Mouse (Mus musculus) neural tube, embryonic 11.5 days (tissue): ENCODE results near the gene Slc22a16. TPM values are rescaled to one million over a fixed set of nuclear protein-coding genes. Genes with fewer than 3 reads are reported as not detected.

Source experiments
- ATAC-seq: fragments of 200-750 bp; cut with Nextera tagmentation; 2 replicates; pipeline ENCODE4 v1.8.0; 2017; ENCODE audit warnings: moderate number of reproducible peaks, mild to moderate bottlenecking, moderate TSS enrichment, moderate library complexity; ENCODE audit not compliant: insufficient read depth, low FRiP score, low TSS enrichment
- DNase-seq: peaks from one replicate; pipeline ENCODE4 v3.0.0-alpha.2; 2015; ENCODE audit warnings: low spot score
- H3K27ac ChIP-seq: fragments of 300-500 bp; sonication (generic); 2 replicates; pipeline ENCODE4 v1.5.1; 2014; ENCODE audit warnings: low read depth, mild to moderate bottlenecking, low read length
- H3K27me3 ChIP-seq: fragments of 300-500 bp; sonication (generic); 2 replicates; pipeline ENCODE4 v1.6.1; 2014; ENCODE audit warnings: mild to moderate bottlenecking, low read length, mixed read lengths; ENCODE audit not compliant: control insufficient read depth, insufficient read depth
- H3K36me3 ChIP-seq: fragments of 300-500 bp; sonication (generic); 2 replicates; pipeline ENCODE4 v1.6.1; 2014; ENCODE audit warnings: mild to moderate bottlenecking, low read length, moderate library complexity, mixed read lengths; ENCODE audit not compliant: control insufficient read depth, insufficient read depth
- H3K4me1 ChIP-seq: fragments of 300-500 bp; sonication (generic); 2 replicates; pipeline ENCODE4 v1.6.1; 2014; ENCODE audit warnings: low read length, mixed read lengths; ENCODE audit not compliant: control insufficient read depth, insufficient read depth
- H3K4me2 ChIP-seq: fragments of 300-500 bp; sonication (generic); 2 replicates; pipeline ENCODE4 v1.6.1; 2014; ENCODE audit warnings: low read depth, mild to moderate bottlenecking, moderate library complexity
- H3K4me3 ChIP-seq: fragments of 300-500 bp; sonication (generic); 2 replicates; pipeline ENCODE4 v1.5.1; 2014; ENCODE audit warnings: low read depth, low read length
- H3K9ac ChIP-seq: fragments of 300-500 bp; sonication (generic); 2 replicates; pipeline ENCODE4 v1.6.1; 2014; ENCODE audit warnings: mild to moderate bottlenecking, low read length
- H3K9me3 ChIP-seq: fragments of 300-500 bp; sonication (generic); 2 replicates; pipeline ENCODE4 v1.6.1; 2016; ENCODE audit warnings: low read length; ENCODE audit not compliant: control insufficient read depth
- WGBS: fragments of 180-500 bp; shearing (Covaris S2); extraction: QIAGEN DNeasy Blood & Tissue Kit; methylation state at CpG from one replicate; pipeline ENCODE4 v1.1.7; 2014; 5-methylcytosine and 5-hydroxymethylcytosine counted together
- polyA plus RNA-seq: library from polyadenylated mRNA; unstranded; fragments of >200 nt; fragmentation: Nextera tagmentation; extraction: Ambion mirVana; gene quantifications from 2 replicates; pipeline ENCODE4 v1.2.1, GENCODE M21; 2014

Slc22a16 gene
- polyA plus RNA-seq, 1 experiment from 2014 or later = not detected

DNA sequence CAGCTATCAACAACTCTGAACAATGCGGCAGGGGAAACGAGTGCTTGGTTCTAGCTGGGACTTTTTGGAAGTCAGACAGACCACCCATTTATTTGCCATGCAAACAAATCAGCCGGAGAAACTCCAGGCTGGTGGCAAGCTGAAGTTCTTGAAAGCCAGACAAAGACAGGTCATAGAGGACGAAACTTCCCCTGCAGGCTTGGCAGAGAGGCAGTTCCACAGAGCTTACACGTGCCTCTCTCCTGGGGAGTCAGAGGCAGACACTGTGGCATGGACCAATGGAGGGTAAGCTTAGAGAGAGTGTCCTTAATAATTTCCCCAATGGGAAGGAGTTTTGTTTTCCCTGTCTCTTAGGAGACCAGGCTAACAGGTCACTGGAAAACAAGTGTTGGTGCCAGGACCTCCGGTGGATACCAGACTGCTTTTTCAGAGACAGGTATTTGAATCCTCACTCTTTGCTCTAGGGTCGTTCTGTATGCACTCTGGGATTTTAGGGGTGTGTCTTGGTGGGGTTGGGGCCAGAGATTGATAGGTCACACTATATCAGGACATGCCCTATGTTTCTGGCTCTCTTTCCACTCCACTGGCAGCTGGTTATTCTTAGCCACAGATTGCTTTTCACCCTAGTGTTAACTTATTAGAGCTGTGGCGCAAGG is 59.6 kb downstream of the Slc22a16 start, which contains the start of gene Ddo:
Gene Ddo (plus strand): TSS at position 356 of the 656 bp plus-strand sequence.
- Histone ChIP-seq H3K4me2 (no peak within 1 kb of the TSS), H3K27me3 (no peaks in the 10 kb centered on the region), H3K4me3 (no peak within 1 kb of the TSS), H3K4me1 (no peaks in the 10 kb centered on the region), H3K9me3 (no peaks in the 10 kb centered on the region), H3K9ac (no peak within 1 kb of the TSS), H3K36me3 (no peaks in the 10 kb centered on the region), H3K27ac (no peak within 1 kb of the TSS)
- WGBS = 85% methylated on average over 8 of the region's 8 CpGs
- DNase-seq = no peak
- no peak for ATAC-seq

- H3K4me1 ChIP-seq = no peaks in the 10 kb centered on the region
- H3K4me2 ChIP-seq = no peak overlapping the region
- ATAC-seq = no peak
- WGBS = 86% methylated on average over 5 of the region's 5 CpGs
- H3K36me3 ChIP-seq = no peaks in the 10 kb centered on the region
- DNase-seq = no peak
- no peaks in the 10 kb centered on the region for H3K27me3 ChIP-seq
- H3K9me3 ChIP-seq = no peaks in the 10 kb centered on the region
- H3K4me3 ChIP-seq = no peak overlapping the region
- H3K9ac ChIP-seq = no peak overlapping the region
- H3K27ac ChIP-seq = no peak overlapping the region
Observed at GRCm38 (mm10) chr10:40630457-40630856, 60.3 kb downstream of the Slc22a16 start.

GRCm38 (mm10) chr10:40630961-40631360 is 60.8 kb downstream of the Slc22a16 start:
- no peaks in the 10 kb centered on the region for H3K9me3 ChIP-seq
- H3K4me2 ChIP-seq = no peak overlapping the region
- no peak overlapping the region for H3K27ac ChIP-seq
- H3K36me3 ChIP-seq = no peaks in the 10 kb centered on the region
- 75% methylated on average over 9 of the region's 9 CpGs for WGBS
- DNase-seq = no peak
- H3K9ac ChIP-seq = no peak overlapping the region
- no peak overlapping the region for H3K4me3 ChIP-seq
- ATAC-seq = no peak
- no peaks in the 10 kb centered on the region for H3K27me3 ChIP-seq
- no peaks in the 10 kb centered on the region for H3K4me1 ChIP-seq

- Histone ChIP-seq H3K36me3 (no peaks in the 10 kb centered on the region), H3K4me2 (no peak overlapping the region), H3K9me3 (no peaks in the 10 kb centered on the region), H3K4me3 (no peak overlapping the region), H3K27me3 (no peaks in the 10 kb centered on the region), H3K4me1 (no peaks in the 10 kb centered on the region), H3K9ac (no peak overlapping the region), H3K27ac (no peak overlapping the region)
- no peak for ATAC-seq
- DNase-seq = no peak
- 92% methylated on average over 3 of the region's 3 CpGs for WGBS
Observed at GRCm38 (mm10) chr10:40632087-40632486, 62.0 kb downstream of the Slc22a16 start.

- no peaks in the 10 kb centered on the region for H3K36me3 ChIP-seq
- DNase-seq = no peak
- ATAC-seq = no peak
- peaks cover 3% of the 10 kb centered on the region for H3K4me1 ChIP-seq
- H3K27ac ChIP-seq = no peak overlapping the region
- WGBS = 26% methylated on average over 10 of the region's 10 CpGs
- H3K9me3 ChIP-seq = no peaks in the 10 kb centered on the region
- H3K9ac ChIP-seq = no peak overlapping the region
- no peaks in the 10 kb centered on the region for H3K27me3 ChIP-seq
- H3K4me2 ChIP-seq = no peak overlapping the region
- no peak overlapping the region for H3K4me3 ChIP-seq
Observed at GRCm38 (mm10) chr10:40637331-40637730, 67.2 kb downstream of the Slc22a16 start.

GRCm38 (mm10) chr10:40638276-40638675 is 68.1 kb downstream of the Slc22a16 start:
- H3K4me1 ChIP-seq = peaks cover 3% of the 10 kb centered on the region
- no peak overlapping the region for H3K4me3 ChIP-seq
- no peak overlapping the region for H3K4me2 ChIP-seq
- H3K9me3 ChIP-seq = no peaks in the 10 kb centered on the region
- no peak for DNase-seq
- H3K9ac ChIP-seq = peak overlapping the region; percentile 22; the same call in 1 of the 2 replicates
- no peaks in the 10 kb centered on the region for H3K27me3 ChIP-seq
- WGBS = 49% methylated on average over 7 of the region's 7 CpGs
- H3K27ac ChIP-seq = no peak overlapping the region
- H3K36me3 ChIP-seq = no peaks in the 10 kb centered on the region
- peak; percentile 50 for ATAC-seq

GRCm38 (mm10) chr10:40638823-40639819 is 69.0 kb downstream of the Slc22a16 start:
- H3K27ac ChIP-seq = no peak overlapping the region
- no peak overlapping the region for H3K4me3 ChIP-seq
- H3K9me3 ChIP-seq = no peaks in the 10 kb centered on the region
- H3K9ac ChIP-seq = no peak overlapping the region
- H3K36me3 ChIP-seq = no peaks in the 10 kb centered on the region
- ATAC-seq (peak; percentile 73; the same call in 1 of the 2 replicates), DNase-seq (no peak)
- peaks cover 3% of the 10 kb centered on the region for H3K4me1 ChIP-seq
- H3K4me2 ChIP-seq = no peak overlapping the region
- 63% methylated on average over 26 of the region's 26 CpGs for WGBS
- H3K27me3 ChIP-seq = no peaks in the 10 kb centered on the region

GRCm38 (mm10) chr10:40640406-40640805 is 70.3 kb downstream of the Slc22a16 start:
- WGBS = 93% methylated on average over 4 of the region's 4 CpGs

More at GRCm38 (mm10) chr10:40640406-40640805, 70.3 kb downstream of the Slc22a16 start:
- no peak overlapping the region for H3K9ac ChIP-seq
- no peak overlapping the region for H3K4me2 ChIP-seq
- no peaks in the 10 kb centered on the region for H3K27me3 ChIP-seq
- H3K36me3 ChIP-seq = no peaks in the 10 kb centered on the region
- no peaks in the 10 kb centered on the region for H3K9me3 ChIP-seq
- H3K27ac ChIP-seq = no peak overlapping the region
- DNase-seq = no peak
- peaks cover 3% of the 10 kb centered on the region for H3K4me1 ChIP-seq
- ATAC-seq = no peak
- H3K4me3 ChIP-seq = no peak overlapping the region
